35 mouse cellular contexts compared by ENCODE assay signal in genomic region chr5:52612776-52613175, GRCm38 (mm10). TPM values are rescaled to one million over a fixed set of nuclear protein-coding genes. Genes with fewer than 3 reads are reported as not detected.
"Had no signal": no experiment of that assay in that cellular context is flagged by ENCODE, and none has a peak within 500 bp of the region (broad histone marks: within the 10 kb centered on the region; RNA-seq: fewer than 3 reads in every experiment).

No protein-coding gene starts in this region.

- ATAC-seq: hindbrain, embryonic 16.5 days; hindbrain, postnatal 0 days; inflammation-experienced regulatory T-cells, adult 6 months; intestine, embryonic 15.5 days; intestine, embryonic 16.5 days had no signal

- H3K4me3 ChIP-seq: heart, embryonic 10.5 days; heart, embryonic 12.5 days; heart, embryonic 13.5 days; heart, embryonic 15.5 days; hindbrain, embryonic 10.5 days; hindbrain, embryonic 12.5 days; hindbrain, embryonic 13.5 days; hindbrain, embryonic 15.5 days; intestine, embryonic 15.5 days; kidney, embryonic 15.5 days; layer of hippocampus, adult 2 months had no signal

- H3K9me3 ChIP-seq: heart, embryonic 10.5 days; heart, embryonic 15.5 days; hindbrain, embryonic 15.5 days; intestine, embryonic 15.5 days; kidney, embryonic 15.5 days had no signal

- DNase-seq: heart, postnatal 10 days; heart, postnatal 14 days; heart, postnatal 36 days; heart, postnatal 4 days; kidney, adult 11 months; kidney, adult 18-20 months; kidney, adult 2 months; kidney, adult 8-10 months; kidney, adult 9 months; kidney, postnatal 10 days; kidney, postnatal 14 days; kidney, postnatal 25 days; kidney, postnatal 36 days; kidney, postnatal 4 days; layer of hippocampus, adult 9-11 months; layer of hippocampus, postnatal 36 days had no signal

- H3K27me3 ChIP-seq: heart, embryonic 15.5 days; hindbrain, embryonic 12.5 days; hindbrain, embryonic 13.5 days; hindbrain, embryonic 15.5 days; intestine, embryonic 15.5 days had no signal

- H3K4me2 ChIP-seq: heart, embryonic 11.5 days; heart, embryonic 12.5 days; heart, embryonic 13.5 days; heart, embryonic 15.5 days; hindbrain, embryonic 12.5 days; hindbrain, embryonic 13.5 days; hindbrain, embryonic 14.5 days; hindbrain, embryonic 15.5 days; intestine, embryonic 15.5 days; kidney, embryonic 15.5 days had no signal

- H3K9ac ChIP-seq: heart, embryonic 12.5 days; heart, embryonic 13.5 days; heart, embryonic 15.5 days; hindbrain, embryonic 12.5 days; hindbrain, embryonic 13.5 days; hindbrain, embryonic 14.5 days; hindbrain, embryonic 15.5 days; intestine, embryonic 15.5 days; kidney, embryonic 15.5 days had no signal

- H3K27ac ChIP-seq: heart, embryonic 10.5 days; heart, embryonic 13.5 days; heart, embryonic 15.5 days; hindbrain, embryonic 10.5 days; hindbrain, embryonic 12.5 days; hindbrain, embryonic 13.5 days; hindbrain, embryonic 14.5 days; hindbrain, embryonic 15.5 days; hindbrain, postnatal 0 days; intestine, embryonic 15.5 days; kidney, embryonic 15.5 days; kidney, postnatal 0 days; layer of hippocampus, adult 2 months had no signal

- H3K36me3 ChIP-seq: heart, embryonic 10.5 days; heart, embryonic 12.5 days; heart, embryonic 13.5 days; heart, embryonic 15.5 days; hindbrain, embryonic 10.5 days; hindbrain, embryonic 12.5 days; hindbrain, embryonic 13.5 days; hindbrain, embryonic 15.5 days; intestine, embryonic 15.5 days; kidney, embryonic 15.5 days had no signal

RNA-seq across cellular contexts. Expression of gene Lgi2, which starts 46.5 kb away (rescaled TPM):
- total RNA-seq: hematopoietic stem cell, adult 5-6 weeks had no signal
- polyA plus RNA-seq: inflammation-experienced regulatory T-cells, adult 6 months had no signal
